Mouse (Mus musculus): ENCODE results near the gene Six3. TPM values are rescaled to one million over a fixed set of nuclear protein-coding genes. Genes with fewer than 3 reads are reported as not detected.
A peak's percentile ranks its signal among the peaks of the same experiment; 100 is the strongest.

Gene Six3
- polyA plus RNA-seq, 1 experiment from 2014 or later = 2.1 TPM

- H3K4me1 ChIP-seq (ENCODE audit: control insufficient read depth, insufficient read depth, low read length) = peaks cover 15% of the 10 kb centered on the region; the same call in 1 of the 2 replicates
- no peak for DNase-seq (ENCODE audit: low spot score)
- WGBS = 1% methylated on average over 41 of the region's 41 CpGs
- peak overlapping the region; percentile 43; the same call in 1 of the 2 replicates for H3K4me2 ChIP-seq (ENCODE audit: low read depth, low read length)
- peak overlapping the region; percentile 40 for H3K9ac ChIP-seq (ENCODE audit: low read depth, low read length)
- no peaks in the 10 kb centered on the region for H3K9me3 ChIP-seq (ENCODE audit: control insufficient read depth, low read length)
- H3K4me3 ChIP-seq (ENCODE audit: low read depth, low read length) = peak overlapping the region; percentile 38
- H3K27me3 ChIP-seq (replicated peaks; ENCODE audit: control insufficient read depth, insufficient read depth, low read length) = peaks cover 99% of the 10 kb centered on the region
- H3K27ac ChIP-seq (replicated peaks; ENCODE audit: low read depth, low read length) = peak overlapping the region; percentile 63; the same call in 1 of the 2 replicates
- no peaks in the 10 kb centered on the region for H3K36me3 ChIP-seq (ENCODE audit: control insufficient read depth, insufficient read depth, low read length)
- ATAC-seq (ENCODE audit: low read depth) = no peak
Observed at GRCm38 (mm10) chr17:85616526-85617500, 3.4 kb downstream of the Six3 start.

- DNase-seq (ENCODE audit: low spot score) (no peak), ATAC-seq (ENCODE audit: low read depth) (peak; percentile 28)
- H3K4me3 ChIP-seq (ENCODE audit: low read depth, low read length) = peak overlapping the region; percentile 38
- WGBS = 1% methylated on average over 27 of the region's 36 CpGs
- H3K27me3 ChIP-seq (replicated peaks; ENCODE audit: control insufficient read depth, insufficient read depth, low read length) = peaks cover 99% of the 10 kb centered on the region
- H3K9me3 ChIP-seq (ENCODE audit: control insufficient read depth, low read length) = no peaks in the 10 kb centered on the region
- H3K4me2 ChIP-seq (ENCODE audit: low read depth, low read length) = peak overlapping the region; percentile 56
- H3K27ac ChIP-seq (replicated peaks; ENCODE audit: low read depth, low read length) = peak overlapping the region; percentile 63
- H3K36me3 ChIP-seq (ENCODE audit: control insufficient read depth, insufficient read depth, low read length) = no peaks in the 10 kb centered on the region
- H3K4me1 ChIP-seq (ENCODE audit: control insufficient read depth, insufficient read depth, low read length) = peaks cover 15% of the 10 kb centered on the region; the same call in 1 of the 2 replicates
- H3K9ac ChIP-seq (ENCODE audit: low read depth, low read length) = peak overlapping the region; percentile 61
Observed at GRCm38 (mm10) chr17:85617566-85618358, 4.4 kb downstream of the Six3 start.

GRCm38 (mm10) chr17:85618359-85619112 lies 5.1 kb downstream of the Six3 start:
- Histone ChIP-seq H3K4me1 (ENCODE audit: control insufficient read depth, insufficient read depth, low read length) (peaks cover 15% of the 10 kb centered on the region; the same call in 1 of the 2 replicates), H3K9me3 (ENCODE audit: control insufficient read depth, low read length) (no peaks in the 10 kb centered on the region), H3K4me3 (ENCODE audit: low read depth, low read length) (peak overlapping the region; percentile 38), H3K4me2 (ENCODE audit: low read depth, low read length) (peak overlapping the region; percentile 56), H3K27ac (replicated peaks; ENCODE audit: low read depth, low read length) (peak overlapping the region; percentile 63), H3K36me3 (ENCODE audit: control insufficient read depth, insufficient read depth, low read length) (no peaks in the 10 kb centered on the region), H3K27me3 (replicated peaks; ENCODE audit: control insufficient read depth, insufficient read depth, low read length) (peaks cover 99% of the 10 kb centered on the region), H3K9ac (ENCODE audit: low read depth, low read length) (peak overlapping the region; percentile 61)
- DNase-seq (ENCODE audit: low spot score) (no peak), ATAC-seq (ENCODE audit: low read depth) (no peak; the same call in 1 of the 2 replicates)
- 1% methylated on average over 25 of the region's 34 CpGs for WGBS

DNA sequence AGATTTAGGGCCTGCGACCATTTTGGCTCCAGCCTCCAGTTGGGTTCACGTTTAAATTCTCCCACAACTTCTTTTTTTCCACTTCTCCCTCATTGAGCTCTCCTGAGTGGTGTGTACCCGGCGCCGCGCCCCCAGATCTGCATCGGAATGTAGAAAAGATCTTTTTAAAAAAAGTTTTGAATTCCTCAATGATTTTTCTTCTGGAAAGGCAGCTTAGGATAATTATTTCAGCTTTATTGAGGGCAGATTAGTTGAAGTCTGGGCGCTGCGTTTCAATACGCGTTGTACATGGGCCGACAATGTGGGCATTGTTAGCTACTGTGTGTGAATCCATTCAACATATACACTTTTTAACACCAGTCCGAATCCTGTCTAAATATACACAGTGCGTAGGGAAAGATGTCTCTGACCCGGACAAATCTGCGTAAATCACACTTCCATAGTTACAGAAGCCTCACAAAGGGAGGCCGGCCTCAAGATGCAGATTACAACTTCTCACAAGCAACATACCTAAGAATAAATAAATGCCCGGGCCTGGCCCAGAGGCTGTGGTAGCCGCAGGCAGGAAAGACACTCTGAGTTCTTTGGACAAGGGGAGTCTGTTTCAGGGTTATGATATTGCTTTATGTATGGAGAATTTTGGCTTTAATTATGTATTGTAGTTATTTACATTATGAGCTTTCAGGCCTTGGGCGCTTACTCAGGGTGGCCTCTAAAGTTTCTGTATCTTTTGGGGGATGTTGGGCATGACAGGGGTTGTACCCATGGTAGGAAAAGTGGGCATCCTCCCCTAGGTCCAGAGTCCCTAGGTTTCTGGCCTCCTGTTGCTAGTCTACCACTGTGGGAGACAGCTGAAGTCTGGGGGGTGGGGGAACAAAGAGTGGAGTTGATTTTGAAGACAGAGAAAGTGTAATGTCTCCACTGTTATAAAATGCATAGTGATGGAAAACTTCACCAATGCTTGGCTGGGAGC lies 6.0 kb downstream of the Six3 start:
- 10% methylated on average over 20 of the region's 20 CpGs for WGBS
- Histone ChIP-seq H3K36me3 (ENCODE audit: control insufficient read depth, insufficient read depth, low read length) (no peaks in the 10 kb centered on the region), H3K27me3 (replicated peaks; ENCODE audit: control insufficient read depth, insufficient read depth, low read length) (peaks cover 99% of the 10 kb centered on the region), H3K4me2 (ENCODE audit: low read depth, low read length) (peak overlapping the region; percentile 56; the same call in 1 of the 2 replicates), H3K9me3 (ENCODE audit: control insufficient read depth, low read length) (no peaks in the 10 kb centered on the region), H3K27ac (replicated peaks; ENCODE audit: low read depth, low read length) (peak overlapping the region; percentile 59; the same call in 1 of the 2 replicates), H3K4me1 (ENCODE audit: control insufficient read depth, insufficient read depth, low read length) (peaks cover 15% of the 10 kb centered on the region; the same call in 1 of the 2 replicates), H3K9ac (ENCODE audit: low read depth, low read length) (no peak overlapping the region), H3K4me3 (ENCODE audit: low read depth, low read length) (peak overlapping the region; percentile 38; the same call in 1 of the 2 replicates)
- no peak for ATAC-seq (ENCODE audit: low read depth)
- DNase-seq (ENCODE audit: low spot score) = no peak

- H3K4me3 ChIP-seq (ENCODE audit: low read depth, low read length) = peak overlapping the region; percentile 42
- no peak for ATAC-seq (ENCODE audit: low read depth)
- H3K9me3 ChIP-seq (ENCODE audit: control insufficient read depth, low read length) = no peaks in the 10 kb centered on the region
- no peak overlapping the region for H3K27ac ChIP-seq (replicated peaks; ENCODE audit: low read depth, low read length)
- H3K4me1 ChIP-seq (ENCODE audit: control insufficient read depth, insufficient read depth, low read length) = peaks cover 14% of the 10 kb centered on the region; the same call in 1 of the 2 replicates
- peaks cover 98% of the 10 kb centered on the region for H3K27me3 ChIP-seq (replicated peaks; ENCODE audit: control insufficient read depth, insufficient read depth, low read length)
- WGBS = 5% methylated on average over 6 of the region's 6 CpGs
- H3K4me2 ChIP-seq (ENCODE audit: low read depth, low read length) = peak overlapping the region; percentile 57; the same call in 1 of the 2 replicates
- no peaks in the 10 kb centered on the region for H3K36me3 ChIP-seq (ENCODE audit: control insufficient read depth, insufficient read depth, low read length)
- no peak overlapping the region for H3K9ac ChIP-seq (ENCODE audit: low read depth, low read length)
- no peak for DNase-seq (ENCODE audit: low spot score)
Observed at GRCm38 (mm10) chr17:85620086-85620481, 6.7 kb downstream of the Six3 start.

DNA sequence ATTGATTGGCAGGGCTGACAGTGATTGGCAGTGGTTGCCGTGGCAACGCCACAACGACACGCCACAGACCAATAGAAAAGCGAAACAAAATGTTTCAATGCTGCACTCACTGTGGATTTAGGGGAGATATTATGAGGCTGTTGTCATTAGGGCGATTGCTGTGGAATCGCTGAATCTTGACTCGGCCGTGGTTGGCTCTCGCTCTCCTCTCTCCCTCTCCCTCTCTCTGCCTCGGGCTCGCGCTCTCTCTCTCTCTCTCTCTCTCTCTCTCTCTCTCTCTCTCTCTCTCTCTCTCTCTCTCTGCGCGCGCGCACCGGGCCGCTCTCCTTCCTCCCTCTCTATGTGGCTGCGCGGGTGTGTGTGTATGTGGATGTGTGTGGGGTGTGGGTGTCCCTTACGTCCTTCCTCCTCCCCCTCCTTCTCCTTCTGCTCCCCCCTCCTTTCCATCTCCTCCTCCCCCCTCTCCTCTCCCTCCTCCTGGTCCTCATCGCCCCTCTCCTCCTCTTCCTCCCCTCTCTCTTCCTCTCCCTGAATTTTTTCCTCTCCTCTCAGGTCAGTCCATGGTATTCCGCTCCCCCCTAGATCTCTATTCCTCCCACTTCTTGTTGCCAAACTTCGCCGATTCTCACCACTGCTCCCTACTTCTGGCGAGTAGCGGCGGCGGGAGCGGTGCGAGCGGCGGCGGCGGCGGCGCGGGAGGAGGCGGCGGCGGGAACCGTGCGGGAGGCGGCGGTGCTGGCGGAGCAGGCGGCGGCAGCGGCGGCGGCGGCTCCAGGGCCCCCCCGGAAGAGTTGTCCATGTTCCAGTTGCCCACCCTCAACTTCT lies 7.5 kb downstream of the Six3 start:
- Histone ChIP-seq H3K4me3 (ENCODE audit: low read depth, low read length) (peak overlapping the region; percentile 42), H3K27ac (replicated peaks; ENCODE audit: low read depth, low read length) (peak overlapping the region; percentile 68), H3K4me2 (ENCODE audit: low read depth, low read length) (peak overlapping the region; percentile 57), H3K4me1 (ENCODE audit: control insufficient read depth, insufficient read depth, low read length) (peaks cover 11% of the 10 kb centered on the region; the same call in 1 of the 2 replicates), H3K9me3 (ENCODE audit: control insufficient read depth, low read length) (no peaks in the 10 kb centered on the region), H3K27me3 (replicated peaks; ENCODE audit: control insufficient read depth, insufficient read depth, low read length) (peaks cover 98% of the 10 kb centered on the region), H3K36me3 (ENCODE audit: control insufficient read depth, insufficient read depth, low read length) (no peaks in the 10 kb centered on the region), H3K9ac (ENCODE audit: low read depth, low read length) (peak overlapping the region; percentile 57)
- ATAC-seq (ENCODE audit: low read depth) = peak; percentile 35
- WGBS = under 1% methylated on average over 36 of the region's 54 CpGs
- DNase-seq (ENCODE audit: low spot score) = peak; percentile 72
